Mouse (Mus musculus) forebrain, embryonic 11.5 days (tissue): ENCODE data around the gene Abt1. TPM values are rescaled to one million over a fixed set of nuclear protein-coding genes. Genes with fewer than 3 reads are reported as not detected.

Experiments
- ATAC-seq: fragments of 200-750 bp; cut with Nextera tagmentation; replicated peaks from 2 replicates; pipeline ENCODE4 v1.8.0; 2017; ENCODE audit warnings: moderate TSS enrichment; ENCODE audit not compliant: low FRiP score
- DNase-seq: peaks from one replicate; pipeline ENCODE4 v3.0.0-alpha.2; 2017; ENCODE audit warnings: low spot score
- H3K27ac ChIP-seq: fragments of 300-500 bp; sonication (generic); 2 replicates; pipeline ENCODE4 v1.5.1; 2014; ENCODE audit warnings: low read depth, low read length
- H3K27me3 ChIP-seq: fragments of 300-500 bp; sonication (generic); 2 replicates; pipeline ENCODE4 v1.6.1; 2014; ENCODE audit warnings: mild to moderate bottlenecking, low read length, mixed read lengths; ENCODE audit not compliant: control insufficient read depth, insufficient read depth
- H3K36me3 ChIP-seq: fragments of 300-500 bp; sonication (generic); 2 replicates; pipeline ENCODE4 v1.6.1; 2014; ENCODE audit warnings: mild to moderate bottlenecking, low read length, moderate library complexity, mixed read lengths; ENCODE audit not compliant: control insufficient read depth, insufficient read depth
- H3K4me1 ChIP-seq: fragments of 300-500 bp; sonication (generic); replicated peaks from 2 replicates; pipeline ENCODE4 v1.6.1; 2014; ENCODE audit warnings: low read length, mixed read lengths; ENCODE audit not compliant: control insufficient read depth, insufficient read depth
- H3K4me2 ChIP-seq: fragments of 300-500 bp; sonication (generic); 2 replicates; pipeline ENCODE4 v1.6.1; 2014; ENCODE audit warnings: low read depth, mild to moderate bottlenecking, low read length, moderate library complexity, mixed read lengths; ENCODE audit not compliant: severe bottlenecking
- H3K4me3 ChIP-seq: fragments of 300-500 bp; sonication (generic); 2 replicates; pipeline ENCODE4 v1.5.1; 2014; ENCODE audit warnings: low read depth, low read length
- H3K9ac ChIP-seq: fragments of 300-500 bp; sonication (generic); 2 replicates; pipeline ENCODE4 v1.6.1; 2014; ENCODE audit warnings: low read length
- H3K9me3 ChIP-seq: fragments of 300-500 bp; sonication (generic); 2 replicates; pipeline ENCODE4 v1.6.1; 2016; ENCODE audit warnings: low read length, mixed read lengths; ENCODE audit not compliant: control insufficient read depth
- WGBS: fragments of 180-500 bp; shearing (Covaris S2); extraction: QIAGEN DNeasy Blood & Tissue Kit; methylation state at CpG from one replicate; pipeline ENCODE4 v1.1.7; 2014; 5-methylcytosine and 5-hydroxymethylcytosine counted together
- polyA plus RNA-seq: library from polyadenylated mRNA; unstranded; fragments of >200 nt; fragmentation: Nextera tagmentation; extraction: Ambion mirVana; gene quantifications from 2 replicates; pipeline ENCODE4 v1.2.1, GENCODE M21; 2014

The Abt1 gene
- polyA plus RNA-seq = 13.0 and 13.5 TPM in 2 replicates

DNA sequence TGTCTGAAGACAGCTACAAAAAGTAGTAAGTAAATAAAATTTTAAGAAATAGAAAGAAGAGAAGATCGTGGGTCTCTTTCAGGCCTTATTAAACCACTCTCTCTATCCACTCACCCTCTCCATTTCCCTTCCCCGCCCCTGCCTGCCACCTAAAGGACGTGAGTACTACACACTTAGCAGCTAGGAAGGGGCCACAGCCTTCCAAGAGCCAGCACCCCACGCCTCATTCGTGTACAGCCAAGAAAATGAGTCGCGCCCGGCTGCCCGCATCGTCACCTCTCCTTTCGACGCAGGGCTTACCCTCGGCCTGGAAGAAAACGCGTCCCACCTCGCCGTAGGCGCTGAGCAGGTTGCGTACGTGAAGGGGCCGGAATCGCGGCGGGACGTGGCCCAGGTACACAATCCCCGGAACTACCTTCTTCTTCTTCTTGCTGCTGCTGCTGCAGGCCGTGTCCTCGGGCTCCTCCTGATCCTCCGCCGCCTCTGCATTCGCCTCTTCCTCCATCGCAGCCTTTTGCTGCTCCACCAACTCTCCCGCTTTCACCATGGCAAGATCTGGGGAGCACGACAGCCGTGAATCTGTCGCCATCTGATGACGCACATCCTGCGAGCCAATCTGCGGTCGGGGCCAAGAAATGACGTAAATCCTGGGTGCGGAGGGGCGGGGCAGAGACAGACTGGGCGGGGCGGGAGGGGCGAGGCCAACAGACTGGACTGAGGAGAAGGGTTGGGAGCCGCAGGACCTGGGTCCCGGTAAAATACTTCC, at the start of gene Abt1:
TSS of gene Abt1 (minus strand) at position 581 of the 766 bp plus-strand sequence.
- ATAC-seq (peak; percentile 90), DNase-seq (peak; percentile 97)
- Histone ChIP-seq H3K4me1 (no peaks in the 10 kb centered on the region), H3K9ac (peak within 1 kb of the TSS; percentile 71), H3K4me2 (peak within 1 kb of the TSS; percentile 70), H3K36me3 (no peaks in the 10 kb centered on the region; the same call in 1 of the 2 replicates), H3K9me3 (no peaks in the 10 kb centered on the region), H3K4me3 (peak within 1 kb of the TSS; percentile 91), H3K27me3 (no peaks in the 10 kb centered on the region), H3K27ac (no peak within 1 kb of the TSS)
- under 1% methylated on average over 47 of the region's 48 CpGs for WGBS

DNA sequence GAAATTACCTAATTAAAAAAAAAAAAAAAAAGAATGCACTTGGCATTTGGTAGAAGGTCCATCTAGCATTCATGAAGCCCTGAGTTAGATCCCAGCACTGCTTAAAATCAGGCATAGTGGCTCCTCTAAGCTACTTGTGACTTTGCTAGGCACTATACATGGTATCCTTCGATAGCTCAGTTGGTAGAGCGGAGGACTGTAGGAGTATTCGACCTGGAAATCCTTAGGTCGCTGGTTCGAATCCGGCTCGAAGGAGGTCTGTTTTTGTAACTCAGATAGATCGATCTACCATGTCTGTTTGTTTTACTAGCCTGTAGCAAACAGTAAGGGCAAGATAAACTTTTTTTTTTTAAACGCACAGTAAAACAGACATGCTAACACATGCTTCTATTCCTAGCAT, 43.2 kb upstream of the Abt1 start:
- no peak overlapping the region for H3K4me3 ChIP-seq
- H3K27me3 ChIP-seq = no peaks in the 10 kb centered on the region
- H3K9me3 ChIP-seq = no peaks in the 10 kb centered on the region
- H3K27ac ChIP-seq = no peak overlapping the region
- no peak overlapping the region for H3K4me2 ChIP-seq
- DNase-seq (peak; percentile 87), ATAC-seq (peak; percentile 83)
- WGBS = under 1% methylated on average over 9 of the region's 9 CpGs
- no peak overlapping the region for H3K9ac ChIP-seq
- H3K4me1 ChIP-seq = no peaks in the 10 kb centered on the region; the same call in 1 of the 2 replicates
- no peaks in the 10 kb centered on the region for H3K36me3 ChIP-seq

DNA sequence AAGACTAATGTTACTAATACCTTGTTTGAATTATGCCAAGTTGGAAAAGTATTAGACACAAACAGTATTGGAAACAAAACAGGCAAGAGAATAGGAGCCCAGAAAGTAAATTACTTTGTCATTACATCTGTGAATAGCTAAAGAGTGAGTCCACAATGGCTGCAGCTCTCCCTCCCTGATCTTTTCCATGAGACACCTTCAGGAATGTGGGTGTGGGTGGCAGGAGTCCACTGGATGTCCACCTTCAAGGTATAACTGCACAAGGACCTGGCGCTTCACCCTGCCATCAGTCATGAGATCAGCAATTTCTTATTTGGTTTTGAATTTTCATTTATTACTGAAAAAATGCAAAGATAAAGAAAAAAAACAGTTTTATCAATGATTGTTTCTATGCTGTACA, 42.6 kb upstream of the Abt1 start:
- Histone ChIP-seq H3K4me2 (no peak overlapping the region), H3K4me1 (no peaks in the 10 kb centered on the region; the same call in 1 of the 2 replicates), H3K4me3 (peak overlapping the region; percentile 54; the same call in 1 of the 2 replicates), H3K27ac (no peak overlapping the region), H3K9me3 (no peaks in the 10 kb centered on the region), H3K27me3 (no peaks in the 10 kb centered on the region), H3K36me3 (no peaks in the 10 kb centered on the region), H3K9ac (no peak overlapping the region)
- DNase-seq (no peak), ATAC-seq (no peak)
- 42% methylated on average over 1 of the region's 1 CpGs for WGBS

DNA sequence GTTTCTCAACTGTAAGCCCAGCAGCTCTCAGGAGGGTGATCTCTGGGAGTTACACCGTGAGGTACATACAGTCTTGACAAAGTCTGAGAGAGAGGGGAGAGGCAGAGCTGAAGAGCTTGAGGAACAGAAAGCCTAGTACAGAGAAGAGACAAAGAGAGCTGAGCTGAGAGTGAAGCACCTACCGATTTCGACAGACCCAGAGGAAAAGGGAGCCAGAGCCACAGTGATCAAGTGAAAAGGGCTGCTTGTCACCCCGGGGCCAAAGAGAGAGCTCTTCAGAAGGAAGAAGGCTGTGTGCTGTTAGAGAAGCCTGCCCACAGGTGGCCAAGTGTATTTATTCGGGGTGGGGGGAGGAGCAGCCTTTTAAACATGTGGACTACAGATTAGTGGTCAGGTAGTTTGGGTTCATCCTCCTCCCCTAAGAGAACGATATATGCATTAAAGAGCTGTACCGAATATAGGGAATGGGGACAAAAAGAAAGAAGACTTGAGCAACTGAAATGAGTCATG, 42.0 kb upstream of the Abt1 start, which contains the start of gene Btn1a1:
TSS of gene Btn1a1 (minus strand) at position 302 of the 510 bp plus-strand sequence.
- DNase-seq = peak; percentile 53

DNA sequence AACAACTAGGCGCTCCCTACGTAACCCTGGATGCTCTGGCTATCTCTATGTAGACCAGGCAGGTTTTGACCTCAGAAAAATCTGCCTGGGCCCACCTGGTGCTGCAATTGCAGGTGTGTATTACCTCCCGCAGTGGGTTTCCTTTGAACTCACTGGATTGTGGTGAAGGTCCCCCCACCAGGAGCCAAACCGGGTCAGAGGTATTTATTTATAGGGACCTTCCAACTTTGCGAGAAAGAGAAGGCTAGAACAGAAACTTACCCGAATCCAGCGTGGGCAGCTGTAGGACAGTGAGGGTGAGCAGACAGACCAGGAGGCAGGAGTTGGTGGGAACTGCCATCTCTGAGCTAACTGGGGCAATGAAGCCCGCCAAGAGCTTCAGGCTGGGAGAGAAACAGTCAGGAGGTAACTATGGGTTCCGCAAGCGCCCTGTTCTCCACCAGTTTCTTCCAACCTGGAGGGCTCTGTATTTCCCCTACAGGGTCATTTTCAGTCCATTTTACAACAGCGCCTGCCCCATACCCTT, 41.2 kb upstream of the Abt1 start:
- peak overlapping the region; percentile 63 for H3K9ac ChIP-seq
- H3K27me3 ChIP-seq = no peaks in the 10 kb centered on the region
- H3K4me2 ChIP-seq = peak overlapping the region; percentile 73
- no peak overlapping the region for H3K27ac ChIP-seq
- ATAC-seq (no peak), DNase-seq (peak; percentile 57)
- whole genome bisulfite sequencing = 1% methylated on average over 11 of the region's 11 CpGs
- no peaks in the 10 kb centered on the region for H3K36me3 ChIP-seq
- peak overlapping the region; percentile 54 for H3K4me3 ChIP-seq
- no peaks in the 10 kb centered on the region; the same call in 1 of the 2 replicates for H3K4me1 ChIP-seq
- no peaks in the 10 kb centered on the region for H3K9me3 ChIP-seq

More for the DNA sequence above, 42.0 kb upstream of the Abt1 start, which contains the start of gene Btn1a1:
- Histone ChIP-seq H3K9me3 (no peaks in the 10 kb centered on the region), H3K36me3 (no peaks in the 10 kb centered on the region), H3K4me2 (peak within 1 kb of the TSS; percentile 73), H3K27ac (no peak within 1 kb of the TSS), H3K27me3 (no peaks in the 10 kb centered on the region), H3K4me3 (peak within 1 kb of the TSS; percentile 54), H3K9ac (peak within 1 kb of the TSS; percentile 63), H3K4me1 (no peaks in the 10 kb centered on the region; the same call in 1 of the 2 replicates)
- 1% methylated on average over 7 of the region's 7 CpGs for WGBS
- ATAC-seq = no peak

DNA sequence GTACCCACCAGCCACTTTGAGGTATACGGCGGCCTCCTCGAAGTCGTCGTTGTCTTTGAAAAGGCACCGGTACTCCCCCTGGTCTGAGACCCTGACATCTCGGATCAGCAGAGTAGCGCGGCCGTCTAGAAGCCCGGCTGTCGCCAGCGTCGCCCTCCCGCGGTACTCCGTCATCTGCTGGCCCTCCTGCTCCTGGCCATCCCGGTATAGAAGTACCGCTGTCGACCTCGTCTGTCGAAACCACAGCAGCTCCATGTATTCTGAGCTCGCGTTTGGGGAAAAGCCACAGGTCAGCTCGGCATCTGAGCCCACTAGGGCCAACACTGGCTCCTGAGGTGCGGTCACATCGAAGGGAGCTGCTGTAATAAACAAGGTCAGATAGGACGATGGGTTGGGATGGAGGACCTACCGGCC, 40.6 kb upstream of the Abt1 start:
- peak overlapping the region; percentile 54 for H3K4me3 ChIP-seq
- under 1% methylated on average over 29 of the region's 29 CpGs for WGBS
- peak; percentile 75 for DNase-seq
- peak overlapping the region; percentile 63 for H3K9ac ChIP-seq
- H3K4me2 ChIP-seq = peak overlapping the region; percentile 73
- no peaks in the 10 kb centered on the region; the same call in 1 of the 2 replicates for H3K4me1 ChIP-seq
- H3K36me3 ChIP-seq = no peaks in the 10 kb centered on the region
- peak; percentile 51 for ATAC-seq
- H3K9me3 ChIP-seq = no peaks in the 10 kb centered on the region
- no peak overlapping the region for H3K27ac ChIP-seq
- no peaks in the 10 kb centered on the region for H3K27me3 ChIP-seq

DNA sequence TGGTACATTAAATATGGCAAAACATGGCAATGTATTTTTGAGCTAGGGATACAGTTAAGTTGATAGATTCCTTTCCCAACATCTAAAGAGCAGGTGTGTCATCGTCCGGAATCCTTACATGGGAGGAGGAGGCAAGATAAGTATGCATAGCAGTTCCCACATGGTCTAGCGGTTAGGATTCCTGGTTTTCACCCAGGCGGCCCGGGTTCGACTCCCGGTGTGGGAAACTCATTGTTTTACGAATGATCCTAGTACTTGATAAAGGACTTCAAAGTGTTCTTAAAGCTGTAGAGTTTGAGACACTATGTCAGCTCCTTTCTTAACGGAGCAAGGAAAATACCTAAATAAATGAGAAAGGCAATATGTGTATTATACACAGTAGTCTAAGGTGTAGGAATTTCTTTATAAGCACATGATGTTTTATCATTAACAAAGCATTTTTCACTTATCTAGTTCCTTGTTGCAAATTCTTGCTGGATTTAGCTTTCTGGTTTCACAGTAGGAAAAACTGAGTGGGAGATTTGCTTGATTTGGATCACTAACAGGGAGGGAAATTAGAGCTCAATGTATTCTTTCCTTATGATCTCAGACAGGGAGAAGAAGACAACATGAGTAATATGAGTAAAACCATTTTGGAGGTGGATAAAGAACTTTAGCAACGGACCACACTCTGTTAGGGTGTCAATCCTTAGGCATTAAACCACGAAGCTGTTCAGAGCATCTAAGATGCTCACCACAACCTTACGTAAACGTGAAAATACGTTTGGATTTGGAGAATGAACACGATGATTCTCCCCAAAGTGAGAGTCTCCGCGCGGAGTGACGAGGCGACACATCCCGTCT, 39.9 kb upstream of the Abt1 start:
- ATAC-seq (peak; percentile 67), DNase-seq (peak; percentile 93)
- H3K4me3 ChIP-seq = peak overlapping the region; percentile 54
- under 1% methylated on average over 21 of the region's 21 CpGs for WGBS
- H3K4me2 ChIP-seq = peak overlapping the region; percentile 73
- no peaks in the 10 kb centered on the region; the same call in 1 of the 2 replicates for H3K4me1 ChIP-seq
- no peaks in the 10 kb centered on the region for H3K36me3 ChIP-seq
- H3K27ac ChIP-seq = no peak overlapping the region
- H3K9ac ChIP-seq = peak overlapping the region; percentile 63
- H3K9me3 ChIP-seq = no peaks in the 10 kb centered on the region
- no peaks in the 10 kb centered on the region; the same call in 1 of the 2 replicates for H3K27me3 ChIP-seq

DNA sequence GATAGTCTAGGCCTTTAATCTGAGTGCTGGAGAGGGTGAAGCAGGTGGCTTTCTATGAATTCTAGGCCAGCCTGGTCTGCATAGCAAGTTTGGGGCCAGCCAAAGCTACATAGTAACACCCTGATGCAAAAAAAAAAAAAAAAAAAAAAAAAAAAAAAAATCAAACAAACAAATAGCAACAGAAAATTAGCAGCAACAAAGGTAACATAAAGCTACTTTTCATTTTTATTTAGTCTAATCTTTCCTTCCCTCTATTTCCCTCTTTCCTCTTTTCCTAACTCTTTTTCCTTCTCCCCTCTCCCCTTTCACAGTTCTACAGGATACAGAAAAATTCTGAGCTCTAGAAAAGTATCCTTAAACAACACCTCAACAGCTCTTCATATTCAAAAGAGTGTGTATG, 39.0 kb upstream of the Abt1 start:
- H3K9ac ChIP-seq = no peak overlapping the region
- no peaks in the 10 kb centered on the region for H3K36me3 ChIP-seq
- no peak overlapping the region for H3K4me2 ChIP-seq
- no peak for ATAC-seq
- no peak overlapping the region for H3K27ac ChIP-seq
- H3K27me3 ChIP-seq = no peaks in the 10 kb centered on the region; the same call in 1 of the 2 replicates
- no peaks in the 10 kb centered on the region; the same call in 1 of the 2 replicates for H3K4me1 ChIP-seq
- DNase-seq = no peak
- H3K4me3 ChIP-seq = no peak overlapping the region
- no peaks in the 10 kb centered on the region for H3K9me3 ChIP-seq
